Mouse (Mus musculus) splenic B cell, adult 2 months (primary cell): ENCODE results near the gene Unc5cl.

Experiments
- DNase-seq: peaks from one replicate; pipeline ENCODE4 v3.0.0-alpha.2; 2011; ENCODE audit warnings: low read depth, low spot score
- H3K27me3 ChIP-seq: 2 replicates; pipeline ENCODE4 v1.6.1; 2012; ENCODE audit warnings: mild to moderate bottlenecking, low read length, moderate library complexity, mixed read lengths; ENCODE audit not compliant: control insufficient read depth, poor library complexity, insufficient read depth, severe bottlenecking
- H3K36me3 ChIP-seq: 2 replicates; pipeline ENCODE4 v1.6.1; 2012; ENCODE audit warnings: mild to moderate bottlenecking, low read length, moderate library complexity, mixed read lengths; ENCODE audit not compliant: control insufficient read depth, poor library complexity, insufficient read depth, severe bottlenecking

The Unc5cl gene

DNA sequence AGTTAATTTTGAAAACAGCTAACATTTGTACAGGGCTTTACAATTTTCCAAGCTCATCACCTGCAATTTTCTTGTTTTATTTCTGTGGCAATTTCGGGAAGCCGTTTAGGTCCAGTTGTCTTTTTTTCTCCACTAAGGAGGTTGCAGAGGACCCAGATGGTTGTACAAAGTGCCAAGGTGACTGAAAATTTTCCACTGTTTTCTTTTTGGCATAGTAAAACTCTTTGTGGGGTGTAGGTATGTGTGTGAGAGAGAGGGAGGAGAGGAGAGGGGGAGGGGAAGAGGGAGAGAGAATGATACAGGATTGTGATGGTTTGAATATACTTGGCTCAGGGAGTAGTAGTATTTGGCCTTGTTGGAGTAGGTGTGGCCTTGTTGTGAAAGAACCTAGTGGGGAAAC is 68.4 kb downstream of the Unc5cl start:
- no peak for DNase-seq
- Histone ChIP-seq H3K36me3 (no peaks in the 10 kb centered on the region), H3K27me3 (no peaks in the 10 kb centered on the region)

DNA sequence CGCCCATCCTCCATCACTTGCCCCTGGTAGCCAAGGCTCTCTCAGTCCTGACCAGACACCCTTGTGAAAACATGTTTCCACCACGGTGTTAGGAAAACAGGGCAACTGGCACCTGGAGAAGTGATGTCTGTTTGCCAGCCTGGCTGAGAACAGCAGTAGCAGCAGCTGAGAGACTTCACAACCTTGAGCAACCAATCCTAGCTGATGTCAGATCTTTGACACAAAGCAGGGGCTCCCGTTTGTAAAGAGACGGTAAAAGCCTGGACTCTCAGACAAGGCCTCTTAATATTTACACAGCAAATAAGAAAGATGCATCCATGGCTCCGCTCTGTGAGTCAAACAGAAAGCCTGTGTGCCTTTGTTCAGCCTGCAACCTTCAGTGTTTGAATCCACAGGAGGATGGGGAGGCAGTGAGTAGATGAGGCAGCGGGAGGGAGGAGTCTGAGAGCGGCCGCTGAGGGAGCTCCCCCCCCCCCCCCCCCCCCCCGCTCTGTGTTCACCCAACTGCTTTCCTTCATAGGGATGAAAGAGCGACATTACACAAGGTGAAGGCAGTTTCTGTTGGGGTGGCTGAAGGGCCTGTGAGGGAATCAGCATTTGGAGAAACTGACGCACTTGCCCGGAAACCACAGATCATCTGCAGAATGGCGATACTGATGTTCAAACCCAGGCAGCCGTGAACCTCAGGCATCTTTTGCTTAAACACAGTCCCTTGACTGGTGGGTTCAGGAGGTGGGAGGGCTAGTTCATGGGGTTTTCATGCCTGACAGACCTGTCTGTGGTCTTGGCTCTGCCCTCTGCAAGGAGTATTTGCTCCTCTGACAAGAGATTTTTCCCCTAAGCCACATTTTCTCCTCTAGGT is 79.4 kb downstream of the Unc5cl start:
- DNase-seq: peak; percentile 2
- no peaks in the 10 kb centered on the region for H3K36me3 ChIP-seq
- H3K27me3 ChIP-seq: no peaks in the 10 kb centered on the region

DNA sequence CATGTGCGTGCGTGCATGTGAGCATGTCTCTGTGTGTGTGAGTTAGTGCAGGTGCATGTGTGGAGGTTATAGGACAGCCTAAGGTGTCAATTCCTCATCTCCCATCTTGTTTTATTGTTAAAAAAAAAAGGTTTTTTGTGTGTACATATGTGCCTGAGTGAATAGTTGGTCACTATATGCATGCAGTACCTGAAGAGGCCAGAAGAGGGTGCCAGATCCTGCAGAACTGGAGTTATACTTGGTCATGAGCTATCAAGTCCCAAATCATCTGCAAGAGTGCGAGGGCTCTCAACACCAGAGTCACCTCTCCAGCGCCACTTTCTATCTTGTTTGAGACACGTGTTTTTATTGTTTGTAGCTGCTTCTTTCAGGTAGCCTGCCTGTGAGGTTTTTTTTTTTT is 83.6 kb downstream of the Unc5cl start:
- DNase-seq: peak; percentile 31
- no peaks in the 10 kb centered on the region for H3K36me3 ChIP-seq
- no peaks in the 10 kb centered on the region for H3K27me3 ChIP-seq

DNA sequence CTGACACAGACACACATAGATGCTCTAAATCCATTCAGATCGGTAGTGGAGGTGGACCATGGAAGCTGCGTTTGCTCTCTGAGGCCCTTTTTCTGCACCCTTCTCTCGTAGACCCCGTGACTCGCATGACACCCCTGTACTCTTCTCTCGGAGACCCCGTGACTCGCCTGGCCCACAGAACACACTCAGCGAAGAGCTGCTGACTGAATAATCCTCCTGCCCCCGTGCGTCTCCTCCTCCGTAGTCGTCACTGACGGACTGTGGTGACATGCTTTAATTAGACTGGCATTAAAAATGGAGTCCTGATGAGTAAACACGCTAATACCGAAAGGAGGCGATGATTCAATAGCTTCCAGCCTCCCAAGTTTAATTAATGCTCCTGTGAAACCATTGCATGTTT is 84.6 kb downstream of the Unc5cl start:
- Histone ChIP-seq H3K27me3 (no peaks in the 10 kb centered on the region), H3K36me3 (no peaks in the 10 kb centered on the region)
- DNase-seq: no peak

DNA sequence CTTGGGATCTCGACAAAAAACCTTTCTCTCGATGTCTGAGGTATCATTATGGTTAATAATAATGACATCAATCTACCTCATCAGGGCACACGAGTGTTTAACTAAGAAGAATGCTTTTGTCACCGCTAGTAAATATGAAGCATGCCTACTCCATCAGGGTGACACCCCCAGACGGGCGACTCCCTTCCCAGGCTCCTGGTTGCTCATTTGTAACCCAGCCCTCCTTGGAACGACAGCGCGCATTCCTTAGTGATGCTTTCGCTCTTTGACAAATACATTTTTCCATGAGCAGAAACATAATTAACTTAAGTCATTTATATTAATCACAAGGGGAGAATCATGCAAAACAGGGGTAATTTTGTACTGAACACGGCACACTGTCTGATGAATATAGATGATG is 88.0 kb downstream of the Unc5cl start:
- DNase-seq: no peak
- H3K27me3 ChIP-seq: no peaks in the 10 kb centered on the region
- no peaks in the 10 kb centered on the region for H3K36me3 ChIP-seq

DNA sequence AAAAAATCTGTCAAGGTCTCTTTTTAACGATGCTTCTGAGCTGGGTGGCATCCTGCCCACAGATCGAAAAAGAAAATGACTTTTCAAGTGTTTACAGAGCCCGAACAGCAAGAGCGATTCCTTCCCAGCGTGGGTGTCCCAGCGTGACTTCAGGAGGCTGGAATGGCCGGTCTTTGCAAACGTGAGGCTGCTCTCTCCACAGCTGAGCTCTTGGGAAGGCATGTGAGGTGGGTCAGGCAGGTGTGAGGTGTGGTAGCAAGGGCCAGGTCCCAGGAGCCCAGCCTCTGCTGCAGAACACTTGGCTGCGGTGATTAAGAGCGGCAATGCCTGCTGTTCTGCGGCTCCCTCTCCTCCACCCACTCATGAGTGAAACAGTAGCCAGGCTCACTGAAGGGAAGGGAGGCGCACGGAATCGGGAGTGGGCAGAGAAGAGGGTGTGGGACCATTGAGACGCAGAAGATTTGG is 88.6 kb downstream of the Unc5cl start:
- H3K27me3 ChIP-seq: no peaks in the 10 kb centered on the region
- DNase-seq: no peak
- H3K36me3 ChIP-seq: no peaks in the 10 kb centered on the region

DNA sequence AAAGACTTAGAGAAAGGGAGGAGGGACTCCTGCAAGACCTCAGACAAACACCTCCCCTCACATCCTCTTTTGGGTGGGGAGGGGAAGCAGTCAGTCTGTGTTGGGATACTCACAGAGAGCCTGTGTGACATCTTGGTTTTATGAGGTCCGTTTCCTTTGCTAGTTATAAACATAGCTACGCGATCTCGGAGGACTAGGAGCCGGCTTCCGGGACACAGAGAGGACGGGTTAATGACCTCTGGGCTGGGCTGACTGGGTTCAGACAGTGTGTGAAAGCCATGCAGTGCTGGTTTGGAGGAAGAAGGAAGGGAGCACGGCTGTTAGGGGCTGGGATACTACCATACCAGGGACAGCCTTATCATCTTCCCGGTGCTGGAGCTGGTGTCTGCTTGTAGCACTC is 90.0 kb downstream of the Unc5cl start:
- H3K36me3 ChIP-seq: no peaks in the 10 kb centered on the region
- no peaks in the 10 kb centered on the region for H3K27me3 ChIP-seq
- no peak for DNase-seq

DNA sequence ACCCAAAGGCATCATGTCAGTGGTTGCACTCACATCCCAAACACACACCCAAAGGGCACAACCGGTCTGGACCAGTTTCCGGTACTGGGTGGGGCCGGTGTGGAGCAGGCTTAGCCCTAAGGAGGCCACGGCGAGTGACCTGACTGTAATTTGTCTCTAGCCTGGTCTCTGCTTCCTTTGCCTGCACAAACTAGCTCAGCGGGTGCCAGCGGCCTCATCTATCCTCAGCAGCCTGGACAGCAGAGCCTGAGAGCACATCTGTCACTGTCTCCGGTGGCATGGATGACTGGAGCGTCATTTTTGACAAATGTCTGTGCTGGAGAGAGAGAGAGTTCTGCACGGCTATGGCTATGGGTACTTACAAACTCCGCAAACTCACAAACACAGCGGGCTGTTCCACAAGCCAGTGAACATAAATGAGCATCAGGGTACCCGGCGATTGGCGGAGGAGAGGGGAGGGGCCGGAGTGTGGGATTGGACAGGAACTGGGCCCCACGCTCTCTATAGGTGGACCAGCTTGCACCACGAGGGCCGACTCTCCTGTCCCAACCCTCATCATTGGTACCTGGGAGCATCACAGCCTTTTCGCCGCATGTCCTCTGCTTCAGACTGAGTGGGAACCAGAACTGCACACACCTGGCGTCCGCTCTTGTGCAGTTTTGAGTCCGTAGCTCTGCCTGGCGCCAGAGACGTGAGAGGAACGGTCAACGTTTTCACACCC is 90.7 kb downstream of the Unc5cl start:
- DNase-seq: no peak

DNA sequence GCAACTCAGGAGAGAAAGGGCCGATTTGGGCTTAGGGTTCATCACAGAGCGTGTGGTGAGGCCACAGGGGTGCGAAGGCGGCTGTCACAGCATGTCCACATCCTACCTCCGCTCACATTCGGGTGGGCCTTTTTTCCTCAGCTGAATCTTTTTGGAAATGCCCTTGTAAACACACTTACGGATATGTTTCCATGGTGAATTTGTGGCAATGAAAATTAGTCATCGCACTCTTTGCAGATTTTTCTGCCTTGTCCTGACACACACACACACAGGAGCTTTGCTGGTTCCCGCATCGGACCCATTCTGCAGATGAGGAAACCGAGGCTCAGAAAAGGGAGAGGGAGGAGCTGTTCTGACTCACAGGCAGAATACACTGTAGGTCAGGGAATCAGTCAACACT is 91.3 kb downstream of the Unc5cl start:
- DNase-seq: no peak
- no peaks in the 10 kb centered on the region for H3K36me3 ChIP-seq
- H3K27me3 ChIP-seq: no peaks in the 10 kb centered on the region

More for the DNA sequence above, 90.7 kb downstream of the Unc5cl start:
- H3K27me3 ChIP-seq: no peaks in the 10 kb centered on the region
- H3K36me3 ChIP-seq: no peaks in the 10 kb centered on the region

DNA sequence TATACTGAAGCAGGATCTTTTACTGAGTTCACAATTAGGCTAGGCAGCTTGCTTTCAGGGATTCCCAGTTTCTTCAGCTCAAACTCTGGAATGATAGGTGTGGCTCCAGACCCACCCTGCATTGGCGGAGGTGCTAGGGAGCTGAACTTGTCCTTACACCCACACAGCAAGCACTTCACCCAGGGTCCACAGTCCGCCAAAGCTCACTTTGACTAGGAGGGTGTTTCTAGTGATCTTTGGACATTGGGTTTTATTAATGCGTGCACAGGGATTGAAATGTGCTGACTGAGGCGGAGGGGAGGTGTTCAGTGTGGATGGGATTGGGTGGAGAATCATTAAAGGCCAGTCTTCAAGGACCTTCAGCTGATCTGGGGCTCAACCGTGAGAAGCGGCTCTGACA is 93.0 kb downstream of the Unc5cl start:
- no peaks in the 10 kb centered on the region for H3K27me3 ChIP-seq
- H3K36me3 ChIP-seq: no peaks in the 10 kb centered on the region
- DNase-seq: no peak

DNA sequence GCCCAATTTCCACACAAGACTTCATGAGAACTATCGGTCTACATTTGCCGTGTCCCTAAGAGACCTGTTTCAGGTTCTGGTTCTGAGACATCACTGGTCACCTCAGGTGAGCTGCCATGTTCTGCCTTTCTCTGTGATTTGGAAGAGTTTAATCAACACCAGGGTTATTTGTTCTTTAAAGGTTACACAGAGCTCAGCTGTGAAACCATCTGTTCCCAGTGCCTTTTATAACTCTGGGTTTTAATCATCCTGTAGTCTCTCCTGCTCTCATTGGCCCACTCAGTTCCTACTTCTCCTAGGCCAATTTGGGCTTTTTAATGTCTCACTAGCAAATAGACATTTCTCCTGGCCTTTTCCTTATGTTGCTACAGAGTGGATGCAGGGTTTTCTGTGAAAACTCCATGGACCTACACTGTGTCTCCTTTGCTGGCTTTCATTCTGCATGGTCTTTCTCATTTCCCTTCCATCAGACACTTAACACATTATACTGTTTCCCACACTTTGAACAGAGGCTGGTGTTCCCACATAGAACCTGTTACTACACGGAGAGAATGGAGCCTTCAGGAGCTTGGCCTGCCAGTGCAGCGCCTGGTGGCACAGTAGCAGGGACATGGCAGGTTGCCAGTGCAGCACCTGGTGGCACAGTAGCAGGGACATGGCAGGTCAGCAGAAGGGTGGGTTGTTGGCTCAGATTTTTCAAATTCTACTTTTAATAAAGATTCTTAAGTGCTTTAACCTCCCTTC is 97.3 kb downstream of the Unc5cl start:
- no peak for DNase-seq
- Histone ChIP-seq H3K36me3 (no peaks in the 10 kb centered on the region; the same call in 1 of the 2 replicates), H3K27me3 (no peaks in the 10 kb centered on the region)

DNA sequence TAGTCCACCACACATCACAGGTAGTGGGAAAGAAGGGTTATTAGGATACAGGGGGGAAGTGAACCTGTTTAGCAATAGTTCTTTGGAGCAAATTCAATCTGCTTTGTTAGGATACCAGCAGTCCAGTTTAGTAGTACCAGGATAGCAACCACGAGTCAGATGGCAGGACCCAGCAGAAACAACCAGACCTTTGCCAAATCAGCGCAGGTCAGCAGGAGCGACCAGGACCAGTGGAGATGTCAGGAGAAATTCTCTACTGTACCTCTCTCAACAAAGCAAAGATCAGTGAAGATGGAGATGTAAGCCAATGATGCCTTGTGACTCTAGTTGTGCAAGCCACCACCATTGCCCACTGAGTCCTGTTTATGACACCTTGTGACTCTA is 97.8 kb downstream of the Unc5cl start:
- no peaks in the 10 kb centered on the region for H3K27me3 ChIP-seq
- DNase-seq: no peak
- H3K36me3 ChIP-seq: no peaks in the 10 kb centered on the region; the same call in 1 of the 2 replicates

DNA sequence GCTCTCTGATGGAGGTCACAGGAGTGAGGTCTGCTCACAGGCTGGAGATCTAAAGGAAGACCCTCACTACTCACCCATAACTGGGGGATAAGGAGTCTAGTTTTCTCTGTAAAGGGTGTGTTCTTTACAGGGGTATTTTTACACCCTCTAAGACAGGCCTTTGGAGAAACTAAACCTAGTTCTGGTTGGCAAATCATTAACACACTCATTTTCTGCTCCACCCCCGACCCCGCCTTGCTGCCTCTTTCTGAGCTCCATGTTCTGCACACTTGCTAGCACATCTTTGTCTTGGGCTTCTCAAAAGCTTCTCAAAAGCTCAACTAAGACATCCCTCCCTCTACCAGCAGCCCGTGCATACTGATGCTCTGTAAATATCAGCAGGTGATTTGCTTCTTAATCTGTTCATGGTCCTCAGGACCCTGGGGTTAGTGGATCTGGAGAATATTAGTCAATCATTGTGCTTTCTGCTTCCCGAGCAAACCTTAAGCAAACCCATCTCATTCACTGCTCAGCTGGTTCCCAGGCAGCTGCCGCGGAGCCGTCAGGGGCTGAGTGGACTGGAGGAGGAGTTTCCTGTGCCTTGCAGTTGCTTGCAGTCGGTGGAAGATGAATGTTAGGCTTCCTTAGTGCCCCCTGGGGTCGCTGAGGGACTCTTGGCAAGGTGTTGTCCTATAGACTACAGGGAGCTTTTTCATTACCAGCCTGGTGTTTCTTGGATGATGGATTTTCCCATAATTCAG is 101.7 kb downstream of the Unc5cl start:
- Histone ChIP-seq H3K36me3 (no peaks in the 10 kb centered on the region; the same call in 1 of the 2 replicates), H3K27me3 (no peaks in the 10 kb centered on the region)
- no peak for DNase-seq
